Mouse (Mus musculus) B cell, adult 2 months (primary cell): ENCODE results near the gene Ffar1.
A peak's percentile ranks its signal among the peaks of the same experiment; 100 is the strongest.
"Not testable (repeated sequence)": the region's sequence is repeated elsewhere in the genome, so short reads cannot be mapped to it uniquely, and the experiment has no call there.

Experiments used
- DNase-seq, 2 experiments: peaks; one replicate each; pipeline ENCODE4 v3.0.0; 2022

Ffar1 gene

GRCm38 (mm10) chr7:30847386-30847785 lies 14.0 kb downstream of the Ffar1 start:
- DNase-seq: no peak

GRCm38 (mm10) chr7:30846505-30847053 lies 14.8 kb downstream of the Ffar1 start:
- DNase-seq: peak in 1 of 2 experiments; percentile 30

- DNase-seq: no peak
Measured at GRCm38 (mm10) chr7:30844676-30845297, 16.6 kb downstream of the Ffar1 start.

GRCm38 (mm10) chr7:30842092-30842491 lies 19.3 kb downstream of the Ffar1 start:
- peak; percentile 62 to 71 for DNase-seq

GRCm38 (mm10) chr7:30841379-30841778 lies 20.0 kb downstream of the Ffar1 start:
- no peak for DNase-seq

- no peak for DNase-seq
Measured at GRCm38 (mm10) chr7:30840306-30840705, 21.1 kb downstream of the Ffar1 start.

GRCm38 (mm10) chr7:30837277-30837676 lies 24.1 kb downstream of the Ffar1 start:
- DNase-seq: no peak

GRCm38 (mm10) chr7:30832684-30833083 lies 28.7 kb downstream of the Ffar1 start:
- DNase-seq: not testable (repeated sequence)

- DNase-seq: no peak
Measured at GRCm38 (mm10) chr7:30832261-30832660, 29.1 kb downstream of the Ffar1 start.

- DNase-seq: no peak
Measured at GRCm38 (mm10) chr7:30829428-30829827, 31.9 kb downstream of the Ffar1 start.

GRCm38 (mm10) chr7:30828871-30829270 lies 32.5 kb downstream of the Ffar1 start:
- not testable (repeated sequence) for DNase-seq

- no peak for DNase-seq
Measured at GRCm38 (mm10) chr7:30826660-30827059, 34.7 kb downstream of the Ffar1 start.

- no peak for DNase-seq
Measured at GRCm38 (mm10) chr7:30824306-30824705, 37.1 kb downstream of the Ffar1 start.

GRCm38 (mm10) chr7:30823675-30824074 lies 37.7 kb downstream of the Ffar1 start, which contains the start of gene Ffar2:
TSS of gene Ffar2 (minus strand) at chr7:30823775.
- no peak for DNase-seq

GRCm38 (mm10) chr7:30821532-30821931 lies 39.8 kb downstream of the Ffar1 start:
- no peak for DNase-seq

GRCm38 (mm10) chr7:30820854-30821445 lies 40.4 kb downstream of the Ffar1 start:
- peak in 1 of 2 experiments; percentile 23 for DNase-seq

- peak in 1 of 2 experiments; percentile 31 for DNase-seq
Measured at GRCm38 (mm10) chr7:30820131-30820530, 41.2 kb downstream of the Ffar1 start.

GRCm38 (mm10) chr7:30812291-30812807 lies 49.0 kb downstream of the Ffar1 start:
- DNase-seq: no peak

- no peak for DNase-seq
Measured at GRCm38 (mm10) chr7:30811757-30812290, 49.5 kb downstream of the Ffar1 start.

- DNase-seq: peak; percentile 35
Measured at GRCm38 (mm10) chr7:30810319-30810718, 51.0 kb downstream of the Ffar1 start.
